ENCODE assay signal across 8 mouse cellular contexts in genomic region chr11:101315082-101315650, GRCm38 (mm10). TPM values are rescaled to one million over a fixed set of nuclear protein-coding genes. Genes with fewer than 3 reads are reported as not detected.
DNase-seq lines count a peak whose midpoint lies in the region; ATAC-seq and TF ChIP-seq lines count a peak whose summit lies in the region.

No protein-coding gene starts in this region.

- H3K4me3 ChIP-seq in gastrocnemius, adult 2 months = peak overlapping the region; percentile 91
- peak overlapping the region; percentile 98 for H3K4me3 ChIP-seq in forebrain, embryonic 13.5 days
- peak overlapping the region; percentile 98 for H3K4me3 ChIP-seq in liver, embryonic 12.5 days

- no peaks in the 10 kb centered on the region for H3K9me3 ChIP-seq in forebrain, embryonic 13.5 days (replicated peaks)
- no peaks in the 10 kb centered on the region for H3K9me3 ChIP-seq in liver, embryonic 12.5 days (replicated peaks)

- H3K27me3 ChIP-seq in forebrain, embryonic 13.5 days = no peaks in the 10 kb centered on the region
- H3K27me3 ChIP-seq in liver, embryonic 12.5 days (replicated peaks) = no peaks in the 10 kb centered on the region

- peak overlapping the region; percentile 99 for H3K4me2 ChIP-seq in forebrain, embryonic 13.5 days
- peak overlapping the region; percentile 87 for H3K4me2 ChIP-seq in liver, embryonic 12.5 days

- peak overlapping the region; percentile 97 for H3K9ac ChIP-seq in forebrain, embryonic 13.5 days
- H3K9ac ChIP-seq in liver, embryonic 12.5 days = peak overlapping the region; percentile 98; the same call in 1 of the 2 replicates

- H3K27ac ChIP-seq in gastrocnemius, adult 2 months = peak overlapping the region; percentile 95
- no peak overlapping the region for H3K27ac ChIP-seq in forebrain, embryonic 13.5 days
- peak overlapping the region; percentile 100 for H3K27ac ChIP-seq in liver, embryonic 12.5 days

- DNase-seq in gastrocnemius, adult 2 months = no peak
- DNase-seq in gastrocnemius, postnatal 10 days = no peak
- peak; percentile 14 for DNase-seq in 416B (ENCODE audit: low read depth)
- DNase-seq in B cell, adult 2 months = no peak
- DNase-seq in left cerebral cortex, postnatal 25 days (ENCODE audit: low spot score in 2 of 2) = no peak
- DNase-seq in right cerebral cortex, postnatal 10 days (ENCODE audit: low spot score in 2 of 2) = no peak

- ATAC-seq in forebrain, embryonic 13.5 days = 0 out of 2 replicates have a peak, but pooled peaks have one; percentile 17
- no peak for ATAC-seq in liver, embryonic 12.5 days

- TF ChIP-seq CTCF in gastrocnemius, adult 2 months (IDR thresholded peaks at IDR 0.05) = no peak

- intact Hi-C loops in gastrocnemius, adult 2 months (cut with DNase I) = loop anchor here (10.0 kb wide), 1 partner anchor 240 kb away; the partner anchor contains the start of genes Brca1 and Nbr1
- intact Hi-C loops in left cerebral cortex, postnatal 25 days (cut with DNase I) = no loop called here

- WGBS in forebrain, embryonic 13.5 days = 85% methylated on average over 8 of the region's 8 CpGs
- WGBS in liver, embryonic 12.5 days (ENCODE audit: insufficient replicate concordance) = 45% methylated on average over 8 of the region's 8 CpGs

- peaks cover 17% of the 10 kb centered on the region for H3K4me1 ChIP-seq in forebrain, embryonic 13.5 days
- H3K4me1 ChIP-seq in liver, embryonic 12.5 days = peaks cover 56% of the 10 kb centered on the region

- peaks cover 22% of the 10 kb centered on the region for H3K36me3 ChIP-seq in forebrain, embryonic 13.5 days (ENCODE audit: poor library complexity, severe bottlenecking)
- H3K36me3 ChIP-seq in liver, embryonic 12.5 days = peaks cover 29% of the 10 kb centered on the region

RNA-seq across cellular contexts. Expression of gene Psme3, which starts 0.8 kb away (rescaled TPM):
- 10 to 100 TPM; 70.0 to 71.6 TPM for total RNA-seq in gastrocnemius, adult 2 months (2021)
- 10 to 100 TPM; 72.4 TPM for total RNA-seq in gastrocnemius, postnatal 10 days (2021)
- polyA plus RNA-seq in forebrain, embryonic 13.5 days (2015; fragmentation: Nextera tagmentation; extraction: Ambion mirVana) = 144 and 145 TPM in 2 replicates
- 263 and 273 TPM in 2 replicates for polyA plus RNA-seq in liver, embryonic 12.5 days (2016; fragmentation: Nextera tagmentation; extraction: Ambion mirVana)
- 100 to 1,000 TPM; 114 to 116 TPM for total RNA-seq in left cerebral cortex, postnatal 25 days (2021)

RNA-seq across cellular contexts. Expression of gene Aoc2, which starts 9.7 kb away (rescaled TPM):
- total RNA-seq in gastrocnemius, adult 2 months (2021) = 1 to 10 TPM in 1 of 2 experiments, under 1 TPM in 1; 0.64 to 1.4 TPM
- total RNA-seq in gastrocnemius, postnatal 10 days (2021) = 1 to 10 TPM; 1.7 to 2.3 TPM
- polyA plus RNA-seq in forebrain, embryonic 13.5 days (2015; fragmentation: Nextera tagmentation; extraction: Ambion mirVana) = 1.7 and 2.2 TPM in 2 replicates
- polyA plus RNA-seq in liver, embryonic 12.5 days (2016; fragmentation: Nextera tagmentation; extraction: Ambion mirVana) = 2.2 TPM in 2 replicates
- total RNA-seq in left cerebral cortex, postnatal 25 days (2021) = 1 to 10 TPM; 4.8 to 7.4 TPM

RNA-seq across cellular contexts. Expression of gene Becn1, which starts 13.1 kb away (rescaled TPM):
- total RNA-seq in gastrocnemius, adult 2 months (2021) = 10 to 100 TPM; 79.6 to 85.8 TPM
- total RNA-seq in gastrocnemius, postnatal 10 days (2021) = 10 to 100 TPM; 74.5 to 76.9 TPM
- polyA plus RNA-seq in forebrain, embryonic 13.5 days (2015; fragmentation: Nextera tagmentation; extraction: Ambion mirVana) = 164 and 175 TPM in 2 replicates
- 115 and 119 TPM in 2 replicates for polyA plus RNA-seq in liver, embryonic 12.5 days (2016; fragmentation: Nextera tagmentation; extraction: Ambion mirVana)
- total RNA-seq in left cerebral cortex, postnatal 25 days (2021) = 100 to 1,000 TPM; 213 to 229 TPM

RNA-seq across cellular contexts. Expression of gene Aoc3, which starts 15.2 kb away (rescaled TPM):
- 1 to 10 TPM; 4.0 to 6.1 TPM for total RNA-seq in gastrocnemius, adult 2 months (2021)
- 10 to 100 TPM; 25.2 to 31.0 TPM for total RNA-seq in gastrocnemius, postnatal 10 days (2021)
- polyA plus RNA-seq in forebrain, embryonic 13.5 days (2015; fragmentation: Nextera tagmentation; extraction: Ambion mirVana) = not detected in 2 replicates
- 0.05 and 0.06 TPM in 2 replicates for polyA plus RNA-seq in liver, embryonic 12.5 days (2016; fragmentation: Nextera tagmentation; extraction: Ambion mirVana)
- total RNA-seq in left cerebral cortex, postnatal 25 days (2021) = under 1 TPM; 0.69 to 0.73 TPM

RNA-seq across cellular contexts. Expression of gene Coa3, which starts 36.3 kb away (rescaled TPM):
- 10 to 100 TPM; 63.0 to 87.7 TPM for total RNA-seq in gastrocnemius, adult 2 months (2021)
- total RNA-seq in gastrocnemius, postnatal 10 days (2021) = 10 to 100 TPM; 66.3 to 74.5 TPM
- 190 and 203 TPM in 2 replicates for polyA plus RNA-seq in forebrain, embryonic 13.5 days (2015; fragmentation: Nextera tagmentation; extraction: Ambion mirVana)
- 144 and 150 TPM in 2 replicates for polyA plus RNA-seq in liver, embryonic 12.5 days (2016; fragmentation: Nextera tagmentation; extraction: Ambion mirVana)
- 10 to 100 TPM; 95.3 to 98.8 TPM for total RNA-seq in left cerebral cortex, postnatal 25 days (2021)
